Mouse (Mus musculus): Measurements from ENCODE around the gene Ccdc117. TPM values are rescaled to one million over a fixed set of nuclear protein-coding genes. Genes with fewer than 3 reads are reported as not detected.
A peak's percentile ranks its signal among the peaks of the same experiment; 100 is the strongest.

The Ccdc117 gene
- 10 to 100 TPM; 14.7 to 16.3 TPM for total RNA-seq (2021)
- long read RNA-seq, experiment 1, transcript Ccdc117-201 (5 exons, 3,372 nt) = major isoform, 32 of 37 reads
- long read RNA-seq, experiment 1, partial matches to known transcripts = 2 of 37 reads
- long read RNA-seq, experiment 1, other reads (novel, unspliced or antisense) = 3 of 37 reads
- long read RNA-seq, experiment 2, transcript Ccdc117-201 (5 exons, 3,372 nt) = major isoform, 37 of 45 reads
- long read RNA-seq, experiment 2, partial matches to known transcripts = 1 of 45 reads
- long read RNA-seq, experiment 2, other reads (novel, unspliced or antisense) = 7 of 45 reads

DNA sequence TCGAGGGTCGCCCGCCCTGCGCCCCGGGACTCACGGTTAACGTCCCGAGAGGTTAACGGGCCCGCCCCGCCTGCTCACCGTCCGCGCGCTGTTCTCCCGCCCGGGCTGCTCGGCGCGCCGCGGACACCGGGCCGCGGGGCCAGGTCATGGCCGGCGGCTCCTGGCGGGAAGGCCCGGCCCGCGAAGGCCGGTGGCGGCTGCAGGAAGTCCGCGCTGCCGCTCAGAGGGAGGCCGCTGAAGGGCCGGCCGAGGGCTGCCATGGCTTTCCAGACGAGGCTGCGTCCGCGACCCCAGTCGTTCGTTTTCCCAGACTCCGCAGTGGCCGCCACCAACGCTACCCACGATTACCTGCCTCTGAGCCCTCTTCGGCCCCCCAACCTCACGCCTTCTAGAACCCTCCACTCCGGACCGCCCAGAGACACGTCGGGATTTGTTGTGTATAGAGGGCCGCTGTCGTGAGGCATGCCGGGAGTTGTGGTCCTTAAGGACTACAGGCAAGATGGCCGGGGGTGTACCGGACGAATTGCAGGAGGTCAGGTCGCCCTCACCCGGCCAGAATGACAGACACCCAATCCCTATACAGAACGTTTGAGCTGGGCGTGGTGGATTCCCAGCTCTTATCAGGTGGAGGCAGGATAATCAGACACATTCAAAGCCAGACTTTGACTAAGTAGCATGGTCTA is at the start of gene Ccdc117:
Gene Ccdc117, minus strand, starts transcription at position 389 of the 683 bp plus-strand sequence.
- peak; percentile 81 to 86 for DNase-seq (ENCODE audit: extremely low spot score in 1 of 2, low spot score in 2 of 2)
- Histone ChIP-seq H3K27ac (peak within 1 kb of the TSS; percentile 88), H3K4me3 (peak within 1 kb of the TSS; percentile 70)
- no peak; the same call in 1 of the 2 replicates for TF ChIP-seq CTCF (IDR thresholded peaks at IDR 0.05)
- intact Hi-C loops (cut with DNase I) = loop anchor here (2.0 to 5.0 kb wide), 2 partner anchors 21 to 55 kb away; partner anchors contain the start of gene Xbp1

DNA sequence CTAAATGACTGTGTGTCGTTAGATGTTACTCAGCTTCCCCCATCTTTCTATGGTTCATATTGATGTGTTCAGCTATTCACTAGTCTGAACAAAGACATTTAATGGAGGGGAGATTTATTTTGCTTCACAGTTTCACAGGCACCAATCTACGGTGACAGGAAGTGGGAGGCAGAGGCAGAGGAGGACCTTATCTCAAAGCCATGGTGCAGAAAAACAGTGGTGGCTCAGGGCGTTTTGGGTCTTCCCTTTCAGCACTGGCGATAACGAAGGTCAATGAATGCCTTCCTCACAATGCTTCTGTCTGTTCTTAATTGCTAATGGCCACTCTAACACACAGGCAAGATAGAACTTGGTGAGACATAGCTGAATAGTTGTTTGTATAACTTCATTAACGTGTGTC is 33.1 kb upstream of the Ccdc117 start:
- no peak for TF ChIP-seq CTCF (IDR thresholded peaks at IDR 0.05)

DNA sequence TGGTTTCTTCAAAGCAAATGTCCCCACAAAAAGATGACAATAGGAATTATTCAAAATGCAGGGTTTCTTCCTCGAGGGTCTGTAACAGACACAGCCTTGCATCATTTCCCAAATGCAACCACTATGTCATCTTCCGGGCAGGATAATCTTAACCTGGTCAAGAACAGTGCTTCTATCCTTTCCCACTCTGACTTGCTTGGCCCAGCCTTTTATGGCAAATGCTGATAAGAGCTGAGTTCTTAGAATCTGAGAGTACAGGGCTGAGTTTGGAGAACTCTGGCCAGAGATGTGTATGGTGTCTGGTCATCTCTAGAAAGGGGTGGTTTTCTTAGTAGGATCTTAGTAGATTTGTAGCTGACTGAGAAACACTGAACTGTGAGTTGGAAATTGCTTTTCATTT is 31.8 kb upstream of the Ccdc117 start:
- DNase-seq (ENCODE audit: extremely low spot score in 1 of 2, low spot score in 2 of 2) = no peak
- no peak overlapping the region for H3K4me3 ChIP-seq
- no peak overlapping the region for H3K27ac ChIP-seq
- intact Hi-C loops (cut with DNase I) = no loop called here
- TF ChIP-seq CTCF (IDR thresholded peaks at IDR 0.05) = no peak

More for the DNA sequence above, 33.1 kb upstream of the Ccdc117 start:
- no peak for DNase-seq (ENCODE audit: extremely low spot score in 1 of 2, low spot score in 2 of 2)
- intact Hi-C loops (cut with DNase I) = no loop called here
- Histone ChIP-seq H3K4me3 (no peak overlapping the region), H3K27ac (no peak overlapping the region)

DNA sequence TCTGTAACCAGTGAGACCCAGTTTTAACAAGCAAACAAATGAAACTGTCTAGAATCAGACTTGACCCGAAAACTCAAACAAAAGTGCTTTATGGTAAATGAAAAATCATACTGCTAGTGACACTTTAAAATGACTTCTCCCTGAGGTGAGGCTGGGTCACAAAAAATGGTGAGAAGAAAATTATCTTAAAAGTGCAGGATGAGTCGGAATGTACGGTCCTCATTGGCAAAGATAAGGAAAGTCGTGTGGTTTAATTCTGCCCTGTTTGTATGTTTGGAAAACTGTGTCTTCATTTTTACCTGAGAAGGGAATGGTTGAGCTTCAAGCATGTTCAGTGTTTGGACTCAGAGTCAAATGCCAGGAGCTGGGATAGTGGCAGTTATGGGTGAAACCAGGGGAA is 29.9 kb upstream of the Ccdc117 start:
- no peak for DNase-seq (ENCODE audit: extremely low spot score in 1 of 2, low spot score in 2 of 2)
- intact Hi-C loops (cut with DNase I) = no loop called here
- TF ChIP-seq CTCF (IDR thresholded peaks at IDR 0.05) = no peak
- Histone ChIP-seq H3K27ac (no peak overlapping the region), H3K4me3 (no peak overlapping the region)

DNA sequence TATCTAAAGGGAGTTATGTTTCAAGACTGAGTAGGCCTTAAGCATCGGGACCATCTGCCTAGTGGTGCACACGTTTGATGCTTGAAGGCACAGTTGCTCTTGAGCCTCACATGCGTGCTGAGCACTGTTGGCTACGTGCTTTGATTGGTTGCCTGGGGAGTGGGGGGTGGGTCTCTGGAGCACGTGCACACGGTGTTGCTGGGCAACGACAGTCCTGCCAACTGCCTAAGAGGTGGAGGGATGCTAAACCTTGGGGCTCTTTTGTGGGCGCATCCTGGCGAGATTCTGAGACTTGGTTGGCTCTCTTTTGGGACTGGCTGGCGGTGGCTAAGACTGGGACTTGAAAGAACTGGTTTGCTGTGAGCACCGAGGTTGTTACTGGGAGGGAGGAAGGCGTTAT is 27.5 kb upstream of the Ccdc117 start, which contains the start of gene Ankrd36:
Gene Ankrd36, plus strand, starts transcription at position 211 of the 400 bp plus-strand sequence.
- intact Hi-C loops (cut with DNase I) = loop anchor here (5.0 kb wide), 1 partner anchor 108 kb away; no protein-coding TSS in a partner anchor
- H3K4me3 ChIP-seq = no peak within 1 kb of the TSS
- no peak for TF ChIP-seq CTCF (IDR thresholded peaks at IDR 0.05)
- DNase-seq (ENCODE audit: extremely low spot score in 1 of 2, low spot score in 2 of 2) = no peak
- H3K27ac ChIP-seq = no peak within 1 kb of the TSS

DNA sequence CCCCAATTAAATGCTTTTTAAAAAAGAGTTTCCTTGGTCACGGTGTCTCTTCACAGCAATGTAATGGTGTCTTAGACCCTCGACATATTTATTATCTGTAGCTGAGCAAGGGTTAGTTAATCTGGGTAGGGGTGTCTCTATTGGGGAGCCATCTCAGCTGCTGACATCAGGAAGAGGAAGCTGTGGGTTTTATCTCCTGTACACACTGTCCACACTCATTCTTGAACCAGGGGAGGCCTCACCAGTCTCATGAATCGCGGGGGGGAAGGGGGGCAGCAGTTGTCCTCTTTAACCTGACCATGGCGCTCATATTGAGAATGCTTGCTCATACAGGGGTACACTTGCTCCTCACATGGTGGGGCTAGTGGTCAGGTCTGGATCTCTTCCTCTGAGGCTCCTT is 26.1 kb upstream of the Ccdc117 start:
- H3K4me3 ChIP-seq = no peak overlapping the region
- intact Hi-C loops (cut with DNase I) = loop anchor here (5.0 kb wide), 1 partner anchor 109 kb away; no protein-coding TSS in a partner anchor
- DNase-seq (ENCODE audit: extremely low spot score in 1 of 2, low spot score in 2 of 2) = no peak
- no peak overlapping the region for H3K27ac ChIP-seq
- no peak for TF ChIP-seq CTCF (IDR thresholded peaks at IDR 0.05)

DNA sequence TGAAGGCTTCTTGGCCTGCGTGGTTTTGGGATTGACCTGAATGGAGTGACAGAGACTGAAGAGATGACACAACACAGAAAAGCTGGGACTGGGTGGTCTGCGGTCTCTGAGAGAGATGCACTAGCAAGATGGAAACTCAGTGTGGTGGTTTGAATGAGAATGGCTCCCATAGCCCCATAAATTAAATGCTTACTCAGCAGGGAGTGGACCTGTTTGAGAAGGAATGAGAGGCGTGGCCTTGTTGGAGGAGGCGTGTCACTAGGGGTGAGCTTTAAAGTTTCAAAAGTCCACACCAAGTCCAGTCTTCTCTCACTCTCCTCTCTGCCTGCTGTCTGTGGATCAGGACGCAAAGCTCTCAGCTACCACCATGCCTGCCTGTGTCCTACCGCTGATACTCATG is 25.7 kb upstream of the Ccdc117 start:
- Histone ChIP-seq H3K27ac (no peak overlapping the region), H3K4me3 (no peak overlapping the region)
- TF ChIP-seq CTCF (IDR thresholded peaks at IDR 0.05) = no peak
- DNase-seq (ENCODE audit: extremely low spot score in 1 of 2, low spot score in 2 of 2) = no peak
- intact Hi-C loops (cut with DNase I) = loop anchor here (5.0 kb wide), 1 partner anchor 110 kb away; no protein-coding TSS in a partner anchor

DNA sequence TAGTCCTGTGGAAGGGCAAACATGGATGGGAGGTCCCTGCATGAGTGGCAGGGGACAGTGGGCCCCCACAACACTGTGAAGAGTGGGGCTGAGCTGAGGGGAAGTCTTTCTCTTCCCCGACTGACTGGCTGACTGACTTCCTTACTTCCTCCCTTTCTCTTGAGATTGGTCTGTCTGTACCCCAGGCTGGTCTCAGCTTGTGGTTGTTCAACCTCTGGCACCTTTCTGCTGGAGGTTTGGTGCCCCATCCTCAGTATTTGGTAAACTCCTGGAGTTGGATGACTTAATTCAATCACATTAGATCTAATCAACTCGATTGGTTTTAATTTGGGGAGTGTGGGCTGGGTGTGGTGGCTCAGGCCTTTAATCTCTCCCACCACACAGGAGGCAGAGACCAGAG is 24.5 kb upstream of the Ccdc117 start:
- Histone ChIP-seq H3K4me3 (no peak overlapping the region), H3K27ac (no peak overlapping the region)
- TF ChIP-seq CTCF (IDR thresholded peaks at IDR 0.05) = no peak
- DNase-seq (ENCODE audit: extremely low spot score in 1 of 2, low spot score in 2 of 2) = no peak
- intact Hi-C loops (cut with DNase I) = loop anchor here (5.0 kb wide), 1 partner anchor 111 kb away; no protein-coding TSS in a partner anchor

DNA sequence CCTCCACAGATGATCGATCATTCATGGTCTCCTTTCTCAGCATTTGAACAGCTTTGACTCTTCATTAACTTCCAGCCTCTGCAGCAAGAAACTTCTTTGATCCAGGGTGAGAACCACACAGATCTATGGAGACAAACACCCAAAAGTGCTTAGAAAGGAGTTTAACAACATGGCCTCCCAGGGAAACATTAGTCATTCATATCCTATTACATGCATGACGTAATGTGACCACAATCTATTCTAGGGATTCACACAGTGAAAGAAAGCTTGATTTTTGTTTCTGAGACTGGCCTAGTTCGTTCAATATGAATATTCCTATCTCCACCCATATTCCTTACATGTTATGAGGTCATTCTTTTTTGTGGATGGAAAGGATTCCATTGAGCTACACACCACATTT is 23.6 kb upstream of the Ccdc117 start:
- no peak for DNase-seq (ENCODE audit: extremely low spot score in 1 of 2, low spot score in 2 of 2)
- no peak overlapping the region for H3K4me3 ChIP-seq
- no peak for TF ChIP-seq CTCF (IDR thresholded peaks at IDR 0.05)
- no peak overlapping the region for H3K27ac ChIP-seq
- intact Hi-C loops (cut with DNase I) = loop anchor here (5.0 kb wide), 1 partner anchor 112 kb away; no protein-coding TSS in a partner anchor

DNA sequence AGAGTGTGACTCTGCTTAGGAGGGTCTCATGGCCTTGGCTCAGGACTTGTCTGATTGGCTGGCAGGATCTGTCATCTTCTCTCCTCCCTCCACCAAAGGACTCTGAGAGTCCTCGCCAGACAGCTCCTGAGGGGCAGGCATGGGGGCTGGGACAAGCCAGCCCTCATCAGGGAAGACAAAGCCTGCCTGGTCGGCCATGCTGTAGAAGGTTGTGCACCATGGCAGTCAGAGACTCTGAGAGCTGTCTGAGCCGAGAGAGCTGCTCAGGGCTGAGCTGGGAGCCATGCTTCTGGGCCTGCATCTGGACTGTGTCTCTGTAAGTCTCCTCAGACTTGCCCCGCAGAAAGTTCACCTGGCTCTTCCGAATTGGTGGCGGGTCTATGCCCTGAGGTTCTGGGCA is 21.9 kb upstream of the Ccdc117 start:
- no peak for TF ChIP-seq CTCF (IDR thresholded peaks at IDR 0.05)
- H3K27ac ChIP-seq = no peak overlapping the region
- DNase-seq (ENCODE audit: extremely low spot score in 1 of 2, low spot score in 2 of 2) = no peak
- no peak overlapping the region for H3K4me3 ChIP-seq
- intact Hi-C loops (cut with DNase I) = loop anchor here (5.0 kb wide), 1 partner anchor 128 kb away; no protein-coding TSS in a partner anchor

DNA sequence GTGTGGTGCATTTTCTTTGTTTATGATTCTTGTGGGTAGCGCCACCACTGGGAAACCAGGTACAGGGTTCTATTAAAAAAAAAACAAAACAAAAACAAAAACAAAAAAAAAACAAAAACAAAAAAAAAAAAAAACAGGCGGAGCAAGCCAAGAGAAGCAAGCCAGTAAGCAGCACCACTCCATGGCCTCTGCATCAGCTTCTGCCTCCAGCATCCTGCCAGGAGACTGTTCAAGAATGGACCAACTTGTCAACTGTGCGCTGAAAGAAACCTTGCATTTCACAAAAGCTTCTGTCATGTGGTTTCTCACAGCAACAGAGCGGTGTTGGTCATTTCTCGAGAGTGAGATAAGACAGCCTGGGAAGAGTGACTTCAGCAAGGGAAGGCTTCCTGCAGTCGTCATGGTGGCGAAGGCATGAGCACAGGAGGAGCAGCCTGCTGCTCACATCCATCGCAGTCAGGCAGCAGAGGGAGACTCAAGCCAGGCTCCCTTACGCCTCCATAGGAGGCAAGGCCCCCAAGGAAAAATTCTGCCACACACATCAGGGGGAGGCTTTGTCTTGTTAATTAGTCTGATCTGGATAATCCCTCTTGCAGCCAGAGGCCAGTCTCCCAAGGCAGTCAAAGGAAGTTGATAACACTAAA is 20.8 kb upstream of the Ccdc117 start:
- Histone ChIP-seq H3K4me3 (no peak overlapping the region), H3K27ac (no peak overlapping the region)
- no peak for DNase-seq (ENCODE audit: extremely low spot score in 1 of 2, low spot score in 2 of 2)
- TF ChIP-seq CTCF (IDR thresholded peaks at IDR 0.05) = no peak; the same call in none of the 2 replicates
- intact Hi-C loops (cut with DNase I) = loop anchor here (5.0 kb wide), 1 partner anchor 130 kb away; no protein-coding TSS in a partner anchor
